Mouse (Mus musculus): ENCODE results near the gene Rhof. TPM values are rescaled to one million over a fixed set of nuclear protein-coding genes. Genes with fewer than 3 reads are reported as not detected.

Gene Rhof
- polyA plus RNA-seq, 1 experiment = 32.3 TPM

DNA sequence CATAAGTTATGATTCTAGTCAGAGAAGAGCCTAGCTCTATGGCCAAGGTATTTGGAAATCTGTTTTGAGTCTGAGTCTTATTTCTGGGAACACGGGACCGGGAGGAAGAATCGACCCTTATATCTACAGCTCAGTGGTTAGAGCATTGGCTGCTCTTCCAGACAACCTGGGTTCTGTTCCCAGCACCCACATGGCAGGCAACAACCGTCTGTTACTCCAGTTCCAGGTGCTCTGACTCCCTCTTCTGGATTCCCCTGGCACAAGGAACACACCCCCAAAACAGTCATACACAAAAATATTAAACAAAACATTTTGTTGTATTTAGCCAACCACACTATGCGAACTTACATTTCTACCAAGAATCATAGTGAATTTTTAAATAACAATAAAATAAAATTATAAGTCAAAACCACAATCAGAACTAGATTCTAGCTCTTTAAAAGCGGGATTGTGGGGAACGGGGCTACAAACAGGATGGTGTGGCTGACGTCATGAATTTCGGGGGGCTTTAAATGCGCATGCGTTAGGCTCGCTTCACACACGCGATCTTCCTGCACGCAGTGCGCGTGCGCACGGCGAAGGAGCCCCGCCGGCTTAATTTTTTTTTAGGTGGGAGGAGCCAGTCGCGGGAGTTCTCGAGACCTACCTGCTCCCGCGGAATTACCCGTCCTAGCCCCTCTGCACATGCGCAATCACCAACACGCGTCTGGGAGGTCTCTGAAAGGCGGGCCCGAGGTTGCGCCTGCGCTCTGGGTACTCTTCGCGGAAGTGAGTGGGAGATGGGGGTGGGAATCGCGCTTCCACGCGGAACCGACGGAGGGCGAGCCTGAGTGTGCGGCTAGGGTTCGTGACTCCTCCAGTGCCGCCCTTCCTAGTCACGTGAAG lies 74.9 kb downstream of the Rhof start:
- 7% methylated on average over 48 of the region's 48 CpGs for WGBS
- TF ChIP-seq CTCF (IDR thresholded peaks at IDR 0.05; ENCODE audit: borderline replicate concordance, insufficient read depth, low read depth, low read length) (peak; percentile 31; the same call in 1 of the 2 replicates), POLR2A (IDR thresholded peaks at IDR 0.05; ENCODE audit: borderline replicate concordance, insufficient read depth, low read length) (peak; percentile 88)
- DNase-seq = peak; percentile 99 to 100
- peak overlapping the region; percentile 36; the same call in 1 of the 2 replicates for H3K27ac ChIP-seq (ENCODE audit: insufficient read depth, low read length)
- no peaks in the 10 kb centered on the region for H3K27me3 ChIP-seq (ENCODE audit: control insufficient read depth, insufficient read depth, low read length)
- peak overlapping the region; percentile 78 for H3K4me3 ChIP-seq (replicated peaks; ENCODE audit: insufficient read depth, low read depth, low read length)
- H3K4me1 ChIP-seq (ENCODE audit: control insufficient read depth, insufficient read depth, low read length) = no peaks in the 10 kb centered on the region; the same call in 1 of the 2 replicates

Other genes starting within 250 kb of the Rhof start
- gene Kdm2b, start 142.9 kb downstream of the Rhof start, polyA plus RNA-seq (2012; rRNA removed) = 27.5 and 29.4 TPM in 2 replicates
- 20.7 and 21.4 TPM in 2 replicates for gene Orai1, start 117.6 kb downstream of the Rhof start, polyA plus RNA-seq (2012; rRNA removed)
- 0.23 and 0.73 TPM in 2 replicates for gene Morn3, start 85.7 kb downstream of the Rhof start, polyA plus RNA-seq (2012; rRNA removed)
- 21.8 and 25.3 TPM in 2 replicates for gene Tmem120b, start 64.3 kb downstream of the Rhof start, polyA plus RNA-seq (2012; rRNA removed)
- gene Setd1b, start 9.5 kb upstream of the Rhof start, polyA plus RNA-seq (2012; rRNA removed) = 14.9 and 17.0 TPM in 2 replicates
- 28.4 and 29.9 TPM in 2 replicates for gene Psmd9, start 36.7 kb upstream of the Rhof start, polyA plus RNA-seq (2012; rRNA removed)
- gene Hpd, start 50.0 kb upstream of the Rhof start, polyA plus RNA-seq (2012; rRNA removed) = not detected in 2 replicates
- 1.3 and 1.6 TPM in 2 replicates for gene Wdr66, start 119.4 kb upstream of the Rhof start, polyA plus RNA-seq (2012; rRNA removed)
- 28.9 and 29.4 TPM in 2 replicates for gene Bcl7a, start 211.1 kb upstream of the Rhof start, polyA plus RNA-seq (2012; rRNA removed)

All from cerebellum, adult 2 months (tissue).